Mouse (Mus musculus) gastrocnemius, postnatal 10 days (tissue): ENCODE results near the gene 2010300C02Rik. TPM values are rescaled to one million over a fixed set of nuclear protein-coding genes. Genes with fewer than 3 reads are reported as not detected.
A peak's percentile ranks its signal among the peaks of the same experiment; 100 is the strongest.

ENCODE experiments used
- DNase-seq: peaks from one replicate; pipeline ENCODE4 v3.0.0; 2021; ENCODE audit warnings: mixed read lengths
- total RNA-seq, 2 experiments: library from RNA; stranded (reverse); gene quantifications; 2 replicates each; pipeline ENCODE4 v1.2.3; 2021

Gene 2010300C02Rik
- total RNA-seq, 2 experiments from 2014 or later, result 0.38 to 0.86 TPM

GRCm38 (mm10) chr1:37666587-37666986 lies 53.3 kb downstream of the 2010300C02Rik start:
- no peak for DNase-seq

DNA sequence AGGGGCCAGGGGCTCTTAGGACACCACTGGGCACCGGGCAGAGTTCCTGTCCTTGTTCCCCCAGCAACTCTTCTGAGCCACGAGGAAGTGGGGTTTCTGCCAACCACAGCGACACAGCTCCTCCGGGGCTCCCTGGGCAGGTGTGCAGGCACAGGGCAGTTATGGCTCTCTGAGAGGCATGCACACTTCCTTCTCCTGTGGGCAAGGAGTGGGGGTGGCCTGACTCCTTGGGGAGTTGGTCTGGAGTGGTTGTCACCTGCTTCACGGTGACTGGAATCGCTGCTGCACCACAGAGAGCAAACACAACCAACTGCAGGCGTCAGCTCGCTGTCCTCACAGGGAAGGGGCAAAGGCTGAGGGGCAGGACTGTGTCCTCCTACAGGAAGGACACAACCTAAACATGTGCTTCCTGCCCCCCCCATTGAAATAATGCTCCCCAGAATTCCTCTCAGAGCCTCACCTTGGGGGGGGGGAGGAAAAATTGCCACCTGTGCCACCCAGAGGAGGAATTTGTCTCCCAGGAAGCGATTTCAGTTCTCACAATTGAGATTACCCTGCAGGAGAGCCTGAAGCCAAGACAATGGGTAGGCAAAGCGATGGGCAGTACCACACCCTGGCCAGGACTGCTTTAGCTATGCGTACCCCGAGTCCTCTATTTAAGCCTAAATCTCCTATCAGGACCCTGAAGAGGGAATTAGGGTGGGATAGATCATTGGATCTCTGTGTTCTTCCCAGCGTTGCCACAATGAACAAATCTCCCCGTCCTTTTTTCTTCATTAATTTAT lies 54.2 kb downstream of the 2010300C02Rik start:
- DNase-seq, result no peak

DNA sequence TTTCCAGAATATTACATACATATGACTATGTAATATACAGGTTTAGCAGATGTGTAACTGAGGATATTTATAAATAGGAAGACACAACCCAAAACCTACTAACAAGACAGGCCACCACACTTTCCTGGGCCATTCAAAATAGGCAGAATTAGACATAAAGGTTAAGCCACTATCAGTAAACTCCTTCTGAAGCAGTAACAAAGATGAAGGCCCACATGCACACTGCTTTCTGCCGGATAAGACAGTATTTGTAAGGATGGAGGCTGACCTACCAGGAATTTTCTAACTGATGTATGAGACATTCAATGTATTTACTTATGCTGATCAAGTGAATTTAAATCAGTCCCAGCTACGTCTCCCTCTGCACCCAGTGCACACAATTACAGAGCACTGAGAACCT lies 55.4 kb downstream of the 2010300C02Rik start:
- DNase-seq, result no peak

- DNase-seq, result no peak
Observed at GRCm38 (mm10) chr1:37663606-37664005, 56.3 kb downstream of the 2010300C02Rik start.

DNA sequence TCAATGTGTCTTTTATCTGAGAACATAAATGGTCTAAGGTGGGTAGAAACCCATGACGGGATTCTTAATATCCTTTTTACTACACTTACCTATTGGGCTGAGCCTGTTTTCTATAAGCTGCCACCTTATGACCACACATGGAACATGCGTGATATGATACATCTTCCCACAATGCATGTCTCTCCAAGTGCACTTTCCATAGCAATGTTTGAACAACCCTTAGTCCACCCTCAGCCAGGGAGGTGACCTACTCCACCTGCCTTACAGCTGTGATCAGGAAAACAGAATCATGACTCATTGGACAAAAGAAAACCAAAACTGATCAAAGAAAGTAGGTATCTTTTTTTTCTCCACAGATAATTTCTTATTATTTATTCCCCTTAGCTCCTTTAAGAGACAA lies 63.9 kb downstream of the 2010300C02Rik start:
- no peak for DNase-seq

DNA sequence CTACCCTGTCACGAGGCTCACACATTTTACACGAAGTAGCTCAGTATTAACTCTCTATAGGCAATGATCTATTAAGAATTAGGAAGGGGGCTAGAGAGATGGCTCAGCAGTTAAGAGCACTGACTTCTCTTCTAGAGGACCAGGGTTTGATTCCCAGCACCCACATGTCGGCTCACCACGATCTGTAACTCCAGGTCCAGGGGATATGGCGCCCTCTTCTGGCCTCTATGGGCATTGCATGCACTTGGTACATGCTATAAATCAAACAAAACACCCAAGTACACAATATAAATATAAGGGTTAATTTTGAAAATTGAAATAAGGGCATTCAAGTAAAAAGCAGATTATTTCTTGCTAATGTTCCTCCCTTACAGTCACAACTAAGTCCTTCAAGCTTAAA lies 65.9 kb downstream of the 2010300C02Rik start:
- DNase-seq, result no peak

DNA sequence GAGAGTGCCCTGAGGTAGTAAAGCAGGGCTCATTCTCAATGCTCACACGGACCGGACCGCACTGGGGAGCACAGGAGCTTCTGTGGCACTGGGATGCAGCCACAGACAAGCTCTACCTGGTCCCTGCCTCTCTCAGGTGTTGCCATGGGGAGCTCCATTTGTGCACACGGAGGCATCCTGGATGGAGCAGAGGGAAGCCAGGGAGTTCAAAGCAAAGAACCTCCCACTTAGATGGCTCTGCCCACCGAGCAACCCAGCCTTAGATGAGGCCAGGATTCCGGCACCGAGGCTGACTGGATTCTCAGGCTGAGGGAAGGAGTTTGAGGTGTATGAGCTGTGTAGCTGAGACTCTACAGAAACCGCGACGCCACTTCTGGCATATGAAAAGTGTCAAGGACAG lies 72.8 kb downstream of the 2010300C02Rik start:
- DNase-seq, result no peak

GRCm38 (mm10) chr1:37644501-37644900 lies 75.4 kb downstream of the 2010300C02Rik start:
- no peak for DNase-seq

GRCm38 (mm10) chr1:37643794-37644365 lies 76.0 kb downstream of the 2010300C02Rik start:
- DNase-seq, result no peak

- no peak for DNase-seq
Observed at GRCm38 (mm10) chr1:37641361-37641760, 78.5 kb downstream of the 2010300C02Rik start.

DNA sequence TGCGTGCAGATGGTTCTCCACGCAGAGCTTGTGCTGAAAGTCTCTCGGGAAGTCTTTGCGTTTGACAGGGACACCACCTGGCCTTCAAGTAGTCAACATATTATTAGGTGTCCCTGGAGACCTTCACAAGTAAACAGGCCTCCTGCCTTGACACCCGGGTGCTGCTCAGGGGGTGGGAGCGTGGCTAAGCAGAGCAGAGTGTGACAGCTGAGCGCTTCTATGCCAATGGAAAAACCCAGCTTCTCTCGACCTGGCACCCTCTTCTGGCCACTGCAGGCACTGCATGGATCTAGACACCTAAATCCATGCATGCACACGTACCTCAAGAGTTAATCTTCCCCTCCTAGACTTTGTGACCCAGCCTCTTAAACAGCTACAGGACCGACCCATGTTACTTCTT lies 80.8 kb downstream of the 2010300C02Rik start:
- peak; percentile 82 for DNase-seq

- no peak for DNase-seq
Observed at GRCm38 (mm10) chr1:37638560-37638959, 81.3 kb downstream of the 2010300C02Rik start.

GRCm38 (mm10) chr1:37637571-37637970 lies 82.3 kb downstream of the 2010300C02Rik start:
- DNase-seq, result no peak

DNA sequence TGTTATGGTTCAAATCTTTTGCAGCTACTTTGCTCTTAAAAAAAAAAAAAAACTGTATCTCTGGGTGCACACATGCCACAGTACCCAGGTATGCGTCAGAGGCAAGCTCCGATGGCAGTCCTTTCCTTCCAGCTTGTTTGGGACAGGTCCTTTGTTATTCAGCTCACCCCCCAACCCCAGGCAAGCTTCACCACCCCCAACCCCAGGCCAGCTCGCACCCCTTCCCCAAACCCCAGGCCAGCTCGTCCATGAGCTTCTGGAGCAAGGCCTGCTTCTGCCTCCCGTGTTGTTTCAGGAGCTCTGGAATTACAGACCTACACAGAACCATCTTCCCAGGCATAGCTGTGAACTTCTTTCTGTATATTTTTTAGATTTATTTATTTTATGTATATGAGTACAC lies 83.1 kb downstream of the 2010300C02Rik start:
- DNase-seq, result no peak

- DNase-seq, result peak; percentile 46
Observed at GRCm38 (mm10) chr1:37636169-37636568, 83.7 kb downstream of the 2010300C02Rik start.

- DNase-seq, result no peak
Observed at GRCm38 (mm10) chr1:37635716-37636115, 84.2 kb downstream of the 2010300C02Rik start.

- DNase-seq, result peak; percentile 55
Observed at GRCm38 (mm10) chr1:37634658-37635057, 85.2 kb downstream of the 2010300C02Rik start.

- no peak for DNase-seq
Observed at GRCm38 (mm10) chr1:37633516-37633915, 86.4 kb downstream of the 2010300C02Rik start.

DNA sequence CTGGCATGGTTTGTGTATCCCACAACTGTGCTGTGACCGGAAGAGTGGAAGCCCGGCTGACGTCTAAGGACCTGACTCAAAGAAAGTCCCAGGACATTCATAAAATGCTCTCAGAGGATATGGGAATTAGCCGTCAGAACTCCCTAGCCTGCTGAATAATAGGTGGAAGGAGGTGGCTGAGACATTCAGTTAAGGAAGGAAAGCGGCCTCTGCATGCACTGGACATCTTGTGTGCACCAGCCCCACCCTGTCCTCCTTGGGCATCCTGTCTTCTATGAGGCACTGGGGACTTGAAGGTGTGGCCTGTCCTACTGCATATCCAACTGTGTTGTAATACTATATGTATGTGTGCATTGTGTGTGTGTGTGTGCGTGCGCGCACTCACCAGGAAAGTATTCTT lies 87.5 kb downstream of the 2010300C02Rik start:
- DNase-seq, result no peak

GRCm38 (mm10) chr1:37631456-37631855 lies 88.4 kb downstream of the 2010300C02Rik start:
- no peak for DNase-seq

- DNase-seq, result no peak
Observed at GRCm38 (mm10) chr1:37630412-37631210, 89.3 kb downstream of the 2010300C02Rik start.

- DNase-seq, result no peak
Observed at GRCm38 (mm10) chr1:37629876-37630275, 90.0 kb downstream of the 2010300C02Rik start.

GRCm38 (mm10) chr1:37628749-37629148 lies 91.1 kb downstream of the 2010300C02Rik start:
- DNase-seq, result no peak
